Mouse (Mus musculus): Measurements from ENCODE around the gene Ttc8. TPM values are rescaled to one million over a fixed set of nuclear protein-coding genes. Genes with fewer than 3 reads are reported as not detected.

Gene Ttc8
- 6.8 TPM for total RNA-seq (2023)

GRCm38 (mm10) chr12:98920194-98920991 lies at the start of gene Ttc8:
Gene Ttc8, plus strand, starts transcription at chr12:98920574.

GRCm38 (mm10) chr12:98900881-98901801 lies 19.2 kb upstream of the Ttc8 start, which contains the start of gene Eml5:
Gene Eml5, minus strand, starts transcription at chr12:98901484.

Other genes starting within 250 kb of the Ttc8 start
- gene Ptpn21, start 183.2 kb upstream of the Ttc8 start, total RNA-seq (2023) = 6.6 TPM
- gene Zc3h14, start 173.6 kb upstream of the Ttc8 start, total RNA-seq (2023) = 80.7 TPM
- gene Eml5, start 19.1 kb upstream of the Ttc8 start, total RNA-seq (2023) = 65.3 TPM